Mouse (Mus musculus) kidney, adult 2 months (tissue): ENCODE data around the gene Ltbp1.

Experiments used
- CTCF ChIP-seq: fragments of 200-500 bp; conservative IDR thresholded peaks from 2 replicates; pipeline ENCODE4 v1.5.1; 2011; ENCODE audit warnings: low read depth, mild to moderate bottlenecking, control low read depth, low read length, moderate library complexity, mixed read lengths; ENCODE audit not compliant: insufficient read depth, insufficient read length
- POLR2A ChIP-seq: fragments of 200-500 bp; IDR thresholded peaks from one replicate; pipeline ENCODE4 v1.6.1; 2011; ENCODE audit warnings: low read depth, low read length, control low read depth

DNA sequence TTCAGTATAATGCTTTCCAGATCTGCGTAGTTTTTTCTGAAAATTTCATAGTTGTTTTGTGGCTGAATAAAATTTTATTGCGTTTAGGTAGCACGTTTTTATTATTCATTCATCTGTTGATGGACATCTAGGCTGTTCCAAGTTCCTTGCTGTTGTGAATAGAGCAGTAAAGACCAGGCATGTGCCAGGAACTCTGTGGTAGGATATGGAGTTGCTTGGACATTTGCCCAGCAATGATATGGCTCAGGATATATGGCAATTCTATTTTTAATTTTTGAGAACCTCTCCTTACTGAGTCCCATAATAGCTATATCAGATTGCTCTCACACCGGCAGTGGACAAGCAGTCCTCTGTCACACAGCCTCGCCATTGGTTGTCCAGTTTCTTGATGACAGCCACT, 159.2 kb downstream of the Ltbp1 start:
- no peak for TF ChIP-seq POLR2A
- no peak for TF ChIP-seq CTCF
